Mouse (Mus musculus) intestine, postnatal 0 days (tissue): Measurements from ENCODE around the gene Sfxn3. TPM values are rescaled to one million over a fixed set of nuclear protein-coding genes. Genes with fewer than 3 reads are reported as not detected.

Source experiments
- ATAC-seq: fragments of 200-750 bp; cut with Nextera tagmentation; 2 replicates; pipeline ENCODE4 v1.8.0; 2017; ENCODE audit warnings: mild to moderate bottlenecking, moderate TSS enrichment, moderate library complexity
- H3K27ac ChIP-seq: fragments of 300-500 bp; sonication (generic); 2 replicates; pipeline ENCODE4 v1.5.1; 2014; ENCODE audit warnings: mild to moderate bottlenecking, low read depth, low read length, moderate library complexity
- H3K27me3 ChIP-seq: fragments of 300-500 bp; sonication (generic); replicated peaks from 2 replicates; pipeline ENCODE4 v1.6.1; 2014; ENCODE audit warnings: low read length, mixed read lengths; ENCODE audit not compliant: control insufficient read depth, insufficient read depth
- H3K36me3 ChIP-seq: fragments of 300-500 bp; sonication (generic); 2 replicates; pipeline ENCODE4 v1.6.1; 2014; ENCODE audit warnings: mild to moderate bottlenecking, moderate library complexity; ENCODE audit not compliant: control insufficient read depth, insufficient read depth
- H3K4me1 ChIP-seq: fragments of 300-500 bp; sonication (generic); replicated peaks from 2 replicates; pipeline ENCODE4 v1.6.1; 2014; ENCODE audit warnings: antibody characterized with exemption, low read length, mixed read lengths; ENCODE audit not compliant: control insufficient read depth, insufficient read depth
- H3K4me2 ChIP-seq: fragments of 300-500 bp; sonication (generic); replicated peaks from 2 replicates; pipeline ENCODE4 v1.6.1; 2014; ENCODE audit warnings: low read depth, mild to moderate bottlenecking, moderate library complexity
- H3K4me3 ChIP-seq: fragments of 300-500 bp; sonication (generic); 2 replicates; pipeline ENCODE4 v1.5.1; 2014; ENCODE audit warnings: low read depth, low read length
- H3K9ac ChIP-seq: fragments of 300-500 bp; sonication (generic); 2 replicates; pipeline ENCODE4 v1.6.1; 2014; ENCODE audit warnings: mild to moderate bottlenecking, low read depth, low read length
- H3K9me3 ChIP-seq: fragments of 300-500 bp; sonication (generic); 2 replicates; pipeline ENCODE4 v1.6.1; 2016; ENCODE audit warnings: mixed run types; ENCODE audit not compliant: control insufficient read depth
- CTCF ChIP-seq: sonication (generic); IDR thresholded peaks from 2 replicates; pipeline ENCODE4 v1.5.1; 2016; ENCODE audit warnings: low read depth, mild to moderate bottlenecking, control low read depth, antibody characterized with exemption, moderate library complexity
- WGBS: fragments of 180-500 bp; shearing (Covaris S2); extraction: QIAGEN DNeasy Blood & Tissue Kit; methylation state at CpG from one replicate; pipeline ENCODE4 v1.1.7; 2014; 5-methylcytosine and 5-hydroxymethylcytosine counted together
- polyA plus RNA-seq: library from polyadenylated mRNA; unstranded; fragments of >200 nt; fragmentation: Nextera tagmentation; extraction: Ambion mirVana; gene quantifications from 2 replicates; pipeline ENCODE4 v1.2.1, GENCODE M21; 2015

Gene Sfxn3
- polyA plus RNA-seq, 1 experiment from 2014 or later = 17.5 TPM

- Histone ChIP-seq H3K9ac (no peak overlapping the region), H3K36me3 (peaks cover 64% of the 10 kb centered on the region), H3K4me2 (no peak overlapping the region), H3K27me3 (no peaks in the 10 kb centered on the region), H3K4me1 (peaks cover 4% of the 10 kb centered on the region; the same call in 1 of the 2 replicates), H3K27ac (0 out of 2 replicates have a peak overlapping the region, but pooled peaks have one; percentile 2), H3K9me3 (no peaks in the 10 kb centered on the region), H3K4me3 (no peak overlapping the region)
- ATAC-seq = no peak
- 87% methylated on average over 20 of the region's 20 CpGs for WGBS
- TF ChIP-seq CTCF = no peak
Measured at GRCm38 (mm10) chr19:45024775-45025174, 22.5 kb upstream of the Sfxn3 start.

- H3K9me3 ChIP-seq = no peaks in the 10 kb centered on the region
- TF ChIP-seq CTCF = no peak
- H3K36me3 ChIP-seq = peaks cover 63% of the 10 kb centered on the region
- H3K27me3 ChIP-seq = no peaks in the 10 kb centered on the region
- ATAC-seq = no peak
- 88% methylated on average over 37 of the region's 37 CpGs for WGBS
- H3K9ac ChIP-seq = no peak overlapping the region
- H3K4me3 ChIP-seq = no peak overlapping the region
- H3K27ac ChIP-seq = peak overlapping the region; percentile 23; the same call in 1 of the 2 replicates
- H3K4me2 ChIP-seq = no peak overlapping the region
- no peaks in the 10 kb centered on the region; the same call in 1 of the 2 replicates for H3K4me1 ChIP-seq
Measured at GRCm38 (mm10) chr19:45025937-45026568, 21.2 kb upstream of the Sfxn3 start.

GRCm38 (mm10) chr19:45026958-45027670 lies 20.2 kb upstream of the Sfxn3 start:
- H3K36me3 ChIP-seq = peaks cover 56% of the 10 kb centered on the region

GRCm38 (mm10) chr19:45027848-45028247 lies 19.5 kb upstream of the Sfxn3 start:
- Histone ChIP-seq H3K4me2 (no peak overlapping the region), H3K36me3 (peaks cover 51% of the 10 kb centered on the region), H3K4me1 (no peaks in the 10 kb centered on the region; the same call in 1 of the 2 replicates), H3K9ac (no peak overlapping the region), H3K9me3 (no peaks in the 10 kb centered on the region), H3K27ac (0 out of 2 replicates have a peak overlapping the region, but pooled peaks have one; percentile 35), H3K27me3 (no peaks in the 10 kb centered on the region), H3K4me3 (no peak overlapping the region)
- peak; percentile 49 for ATAC-seq
- 74% methylated on average over 6 of the region's 6 CpGs for WGBS
- no peak for TF ChIP-seq CTCF

More at GRCm38 (mm10) chr19:45026958-45027670, 20.2 kb upstream of the Sfxn3 start:
- 59% methylated on average over 6 of the region's 6 CpGs for WGBS
- Histone ChIP-seq H3K4me2 (no peak overlapping the region), H3K9ac (no peak overlapping the region), H3K27me3 (no peaks in the 10 kb centered on the region), H3K4me3 (no peak overlapping the region), H3K4me1 (no peaks in the 10 kb centered on the region; the same call in 1 of the 2 replicates), H3K9me3 (no peaks in the 10 kb centered on the region), H3K27ac (no peak overlapping the region; the same call in 1 of the 2 replicates)
- no peak for TF ChIP-seq CTCF
- no peak for ATAC-seq

GRCm38 (mm10) chr19:45028746-45029145 lies 18.6 kb upstream of the Sfxn3 start:
- H3K27me3 ChIP-seq = no peaks in the 10 kb centered on the region
- peaks cover 46% of the 10 kb centered on the region for H3K36me3 ChIP-seq
- H3K4me2 ChIP-seq = no peak overlapping the region
- H3K27ac ChIP-seq = peak overlapping the region; percentile 35
- ATAC-seq = no peak
- no peak overlapping the region for H3K9ac ChIP-seq
- no peak for TF ChIP-seq CTCF
- H3K4me1 ChIP-seq = no peaks in the 10 kb centered on the region; the same call in 1 of the 2 replicates
- 63% methylated on average over 19 of the region's 19 CpGs for WGBS
- no peaks in the 10 kb centered on the region for H3K9me3 ChIP-seq
- H3K4me3 ChIP-seq = no peak overlapping the region

GRCm38 (mm10) chr19:45029571-45029970 lies 17.7 kb upstream of the Sfxn3 start:
- WGBS = 59% methylated on average over 9 of the region's 9 CpGs
- no peak overlapping the region for H3K27ac ChIP-seq
- no peak overlapping the region for H3K9ac ChIP-seq
- no peak overlapping the region for H3K4me3 ChIP-seq
- no peak for ATAC-seq
- H3K4me2 ChIP-seq = no peak overlapping the region
- H3K4me1 ChIP-seq = no peaks in the 10 kb centered on the region; the same call in 1 of the 2 replicates
- no peaks in the 10 kb centered on the region for H3K27me3 ChIP-seq
- peaks cover 42% of the 10 kb centered on the region for H3K36me3 ChIP-seq
- H3K9me3 ChIP-seq = no peaks in the 10 kb centered on the region
- TF ChIP-seq CTCF = no peak
